Mouse (Mus musculus): ENCODE data around the gene RPS10-NUDT3.
"Not testable (repeated sequence)": the region's sequence is repeated elsewhere in the genome, so short reads cannot be mapped to it uniquely, and the experiment has no call there.

RPS10-NUDT3 gene

DNA sequence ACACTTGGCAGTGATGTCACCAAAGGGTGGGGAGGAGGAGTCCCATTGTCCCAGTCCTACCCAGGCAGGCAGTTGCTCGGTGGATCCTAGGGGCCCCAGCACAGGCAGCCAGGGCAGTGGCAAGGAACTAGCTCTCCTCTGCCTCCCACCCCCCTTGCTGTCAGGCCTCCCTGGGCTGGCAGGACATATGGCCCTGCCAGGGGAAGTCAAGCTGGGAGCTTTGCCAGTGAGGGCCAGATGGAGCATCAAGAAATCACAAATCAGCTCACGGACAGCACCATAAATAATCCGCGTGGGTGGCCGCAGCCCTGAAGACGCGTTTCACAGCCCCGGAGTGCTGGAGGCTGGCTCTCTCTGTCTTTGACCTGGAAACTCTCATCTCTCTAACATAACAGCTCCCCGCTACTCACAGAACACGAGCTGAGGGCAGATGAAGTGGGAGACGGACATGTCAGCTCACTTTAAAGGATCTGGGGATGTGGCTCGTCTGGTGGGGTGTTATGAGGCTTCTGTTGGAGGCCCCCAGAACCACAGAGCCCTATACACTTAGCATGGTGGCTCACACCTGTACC lies 7.6 kb upstream of the RPS10-NUDT3 start:
- in situ Hi-C loops (cut with MboI), result loop anchor here (5.0 kb wide), 1 partner anchor 75 kb away; the partner anchor contains the start of gene AI413582

DNA sequence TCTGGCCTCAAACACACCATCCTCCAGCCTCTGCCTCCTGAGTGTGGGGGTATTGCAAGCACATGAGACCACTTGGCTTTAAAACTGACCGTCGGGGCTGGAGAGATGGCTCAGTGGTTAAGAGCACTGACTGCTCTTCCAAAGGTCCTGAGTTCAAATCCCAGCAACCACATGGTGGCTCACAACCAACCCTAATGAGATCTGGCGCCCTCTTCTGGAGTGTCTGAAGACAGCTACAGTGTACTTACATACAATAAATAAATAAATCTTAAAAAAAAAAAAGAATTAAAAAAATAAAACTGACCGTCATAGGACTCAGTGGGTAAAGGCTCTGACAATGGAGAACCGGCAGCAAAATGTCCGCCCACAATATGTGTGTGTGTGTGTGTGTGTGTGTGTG lies 4.8 kb upstream of the RPS10-NUDT3 start:
- in situ Hi-C loops (cut with MboI), result loop anchor here (5.0 kb wide), 1 partner anchor 73 kb away; the partner anchor contains the start of gene AI413582

DNA sequence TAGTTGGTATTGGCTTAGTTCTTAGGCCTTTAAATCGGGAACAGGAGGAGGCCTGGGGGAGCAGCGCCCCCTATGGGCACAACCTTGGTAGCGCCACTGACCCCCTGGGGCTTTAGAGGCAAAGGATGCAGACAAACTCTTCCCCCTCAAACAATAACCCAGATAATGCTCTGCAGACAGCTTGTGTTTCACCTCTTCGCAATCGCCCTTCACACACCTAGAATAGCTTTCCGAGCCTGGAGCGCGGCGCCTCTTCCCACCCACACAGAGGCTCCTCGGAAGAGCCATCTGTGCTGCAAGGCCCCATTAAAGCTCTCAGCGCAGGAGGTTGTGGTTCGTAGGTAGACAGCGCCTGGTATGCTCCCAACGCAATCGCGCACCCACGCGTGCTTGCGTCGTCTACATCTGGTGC lies 3.9 kb upstream of the RPS10-NUDT3 start:
- in situ Hi-C loops (cut with MboI), result no loop called here

DNA sequence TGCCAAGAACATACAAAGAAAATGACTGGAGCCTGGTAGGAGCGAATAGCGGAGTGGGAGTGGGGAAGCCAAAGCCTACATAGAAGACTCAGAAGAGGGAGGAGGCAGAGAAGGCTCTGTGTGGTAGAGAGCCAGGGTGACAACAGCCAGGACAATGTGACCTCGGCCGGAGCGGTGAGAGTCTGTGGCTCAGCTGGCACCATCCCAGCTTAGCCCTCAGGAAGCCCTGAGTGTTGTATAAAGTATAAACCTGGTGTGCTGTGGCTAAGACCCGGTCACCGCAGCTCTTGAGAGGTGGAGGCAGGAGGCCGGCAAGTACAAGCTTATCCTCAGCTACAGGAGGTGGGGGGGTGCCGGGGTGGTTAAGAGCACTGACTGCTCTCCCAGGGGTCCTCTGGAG lies 2.3 kb upstream of the RPS10-NUDT3 start:
- in situ Hi-C loops (cut with MboI), result no loop called here

DNA sequence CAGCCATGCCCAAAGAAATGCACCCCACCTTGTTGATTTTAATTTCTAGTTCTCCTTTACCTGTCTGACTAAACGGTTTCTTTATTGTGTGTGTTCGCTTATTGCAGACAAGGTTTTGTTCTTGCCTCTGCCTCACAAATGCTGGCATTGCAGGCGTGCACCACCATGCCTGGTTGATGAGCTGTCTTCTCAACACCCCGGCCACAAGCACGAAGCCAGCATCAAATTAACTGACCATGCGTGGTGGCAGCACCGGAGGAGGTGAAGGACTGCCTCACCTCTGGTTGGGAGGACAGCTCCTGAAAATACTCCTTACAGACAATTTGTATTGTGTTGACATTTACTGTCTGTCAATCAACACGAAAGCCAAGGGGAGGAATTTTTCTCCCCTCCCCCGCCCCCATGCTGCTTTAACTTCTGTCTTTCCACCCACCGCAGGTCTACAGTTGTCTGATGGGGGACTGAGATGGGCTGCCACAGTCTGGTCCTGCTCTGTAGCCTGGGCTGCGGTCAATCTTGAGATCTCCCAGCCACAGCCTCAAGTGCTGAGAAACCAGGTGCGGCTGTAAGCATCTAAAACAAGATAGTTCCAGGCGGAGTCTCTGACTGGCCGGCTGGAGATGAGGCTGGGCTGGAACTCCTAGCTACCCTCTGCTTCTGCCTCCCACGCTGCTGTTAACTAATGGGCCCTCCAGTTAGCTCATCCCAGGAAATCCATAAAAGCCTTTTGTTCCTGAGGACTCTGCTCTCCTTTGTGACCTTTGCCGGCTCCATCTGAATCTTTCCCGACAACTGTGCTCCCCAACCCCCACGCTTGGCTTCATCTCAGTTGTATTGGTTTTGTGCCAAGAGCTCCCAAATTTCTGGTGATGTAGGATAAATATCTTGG lies 1.4 kb upstream of the RPS10-NUDT3 start, which contains the start of gene Rps10:
Gene Rps10, minus strand, starts transcription at position 538 of the 889 bp plus-strand sequence.
- in situ Hi-C loops (cut with MboI), result no loop called here

DNA sequence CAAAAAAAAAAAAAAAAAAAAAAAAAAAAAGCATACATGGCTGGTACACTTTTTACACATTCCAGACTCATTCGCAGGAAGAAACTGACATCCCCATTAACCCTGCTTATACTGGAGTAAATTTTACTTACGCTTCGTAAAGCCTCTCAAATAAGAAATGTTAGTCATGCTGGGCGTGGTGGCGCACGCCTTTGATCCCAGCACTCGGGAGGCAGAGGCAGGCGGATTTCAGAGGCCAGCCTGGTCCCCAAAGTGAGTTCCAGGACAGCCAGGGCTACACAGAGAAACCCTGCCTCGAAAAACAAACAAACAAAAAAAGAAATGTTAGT lies 517 bp upstream of the RPS10-NUDT3 start:
- in situ Hi-C loops (cut with MboI), result not testable (repeated sequence)

DNA sequence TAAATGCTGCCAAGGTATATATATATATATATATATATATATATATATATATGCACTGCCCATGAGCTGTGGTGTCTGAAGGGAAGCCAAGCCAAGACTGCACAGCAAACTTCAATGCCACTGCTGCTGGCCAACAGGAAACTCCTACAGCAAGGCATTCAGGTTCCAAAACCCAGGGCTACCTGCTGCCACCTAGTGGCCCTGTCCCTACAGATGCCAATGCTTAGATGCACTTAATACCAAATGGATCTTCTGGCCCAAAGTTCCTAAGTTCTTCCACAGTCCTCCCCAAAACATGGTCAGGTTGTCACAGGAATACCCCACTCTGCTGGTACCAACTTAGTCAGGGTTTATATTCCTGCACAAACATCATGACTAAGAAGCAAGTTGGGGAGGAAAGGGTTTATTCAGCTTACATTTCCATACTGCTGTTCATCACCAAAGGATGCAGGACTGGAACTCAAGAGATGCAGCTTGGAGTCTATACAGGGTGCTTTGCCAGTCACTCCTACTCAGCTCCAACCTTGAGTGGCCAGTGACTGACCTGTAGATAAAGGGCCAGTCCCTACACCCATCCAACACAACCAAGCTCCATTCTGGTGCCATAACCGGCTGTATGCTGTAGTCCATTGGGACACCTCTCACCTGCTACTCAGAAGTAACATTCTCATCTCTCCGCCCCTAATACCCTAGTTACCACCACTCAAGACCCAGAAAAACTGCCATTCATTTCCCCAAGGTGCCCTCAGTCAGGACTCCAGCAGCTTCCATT lies 5.6 kb downstream of the RPS10-NUDT3 start:
- in situ Hi-C loops (cut with MboI), result loop anchor here (5.0 kb wide), 1 partner anchor 77 kb away; no protein-coding TSS in a partner anchor

DNA sequence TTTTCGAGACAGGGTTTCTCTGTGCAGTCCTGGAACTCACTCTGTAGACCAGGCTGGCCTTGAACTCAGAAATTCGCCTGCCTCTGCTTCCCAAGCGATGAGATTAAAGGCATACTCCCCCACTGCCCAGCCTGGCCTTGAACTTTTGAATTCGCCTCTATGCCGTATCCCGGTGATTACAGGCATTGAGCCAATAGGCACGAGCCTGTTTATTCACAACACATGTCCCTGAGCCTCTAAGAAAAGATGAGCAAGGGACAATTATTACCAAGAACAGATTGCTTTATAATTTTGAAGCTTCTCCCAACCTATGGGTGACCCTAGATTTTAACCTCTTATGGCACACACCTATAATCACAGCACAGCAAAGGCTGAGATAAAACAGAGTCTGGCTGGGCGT lies 6.6 kb downstream of the RPS10-NUDT3 start:
- in situ Hi-C loops (cut with MboI), result loop anchor here (5.0 kb wide), 1 partner anchor 76 kb away; no protein-coding TSS in a partner anchor

DNA sequence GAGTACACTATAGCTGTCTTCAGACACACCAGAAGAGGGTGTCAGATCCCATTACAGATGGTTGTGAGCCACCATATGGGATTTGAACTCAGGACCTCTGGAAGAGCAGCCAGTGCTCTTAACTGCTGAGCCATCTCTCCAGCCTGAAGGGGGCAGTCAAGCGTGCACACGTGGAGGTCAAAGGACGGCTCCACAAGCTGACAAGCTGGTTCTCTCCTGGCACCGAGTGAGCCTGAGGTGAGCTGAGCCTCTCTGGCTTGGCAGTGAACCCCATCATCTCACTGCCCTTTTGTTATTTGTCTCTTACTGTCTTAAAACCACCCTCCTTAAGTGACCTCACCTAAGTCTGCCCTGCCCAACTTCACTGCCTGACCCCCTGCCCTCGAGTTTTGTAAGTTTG lies 7.6 kb downstream of the RPS10-NUDT3 start:
- in situ Hi-C loops (cut with MboI), result loop anchor here (5.0 kb wide), 1 partner anchor 75 kb away; no protein-coding TSS in a partner anchor

DNA sequence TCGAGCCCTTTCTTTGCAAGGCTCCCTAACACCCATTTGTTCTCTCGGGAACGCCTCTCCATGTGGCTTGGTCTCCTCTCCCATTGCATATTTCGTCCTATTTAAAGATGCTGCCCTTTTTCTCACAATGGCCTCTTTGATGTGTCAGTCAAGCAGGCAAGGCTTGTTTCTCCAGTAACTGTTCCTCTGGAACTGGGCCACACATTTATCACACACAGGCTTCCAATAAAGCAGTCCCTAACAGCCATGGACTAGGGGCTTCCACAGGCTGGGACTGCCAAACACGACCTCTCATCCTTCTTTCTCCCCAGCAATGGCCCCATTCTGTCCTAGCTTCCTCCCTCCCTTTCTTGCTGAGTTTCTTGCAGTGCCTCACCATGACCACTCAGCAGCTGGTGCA lies 8.3 kb downstream of the RPS10-NUDT3 start:
- in situ Hi-C loops (cut with MboI), result loop anchor here (5.0 kb wide), 1 partner anchor 74 kb away; no protein-coding TSS in a partner anchor

DNA sequence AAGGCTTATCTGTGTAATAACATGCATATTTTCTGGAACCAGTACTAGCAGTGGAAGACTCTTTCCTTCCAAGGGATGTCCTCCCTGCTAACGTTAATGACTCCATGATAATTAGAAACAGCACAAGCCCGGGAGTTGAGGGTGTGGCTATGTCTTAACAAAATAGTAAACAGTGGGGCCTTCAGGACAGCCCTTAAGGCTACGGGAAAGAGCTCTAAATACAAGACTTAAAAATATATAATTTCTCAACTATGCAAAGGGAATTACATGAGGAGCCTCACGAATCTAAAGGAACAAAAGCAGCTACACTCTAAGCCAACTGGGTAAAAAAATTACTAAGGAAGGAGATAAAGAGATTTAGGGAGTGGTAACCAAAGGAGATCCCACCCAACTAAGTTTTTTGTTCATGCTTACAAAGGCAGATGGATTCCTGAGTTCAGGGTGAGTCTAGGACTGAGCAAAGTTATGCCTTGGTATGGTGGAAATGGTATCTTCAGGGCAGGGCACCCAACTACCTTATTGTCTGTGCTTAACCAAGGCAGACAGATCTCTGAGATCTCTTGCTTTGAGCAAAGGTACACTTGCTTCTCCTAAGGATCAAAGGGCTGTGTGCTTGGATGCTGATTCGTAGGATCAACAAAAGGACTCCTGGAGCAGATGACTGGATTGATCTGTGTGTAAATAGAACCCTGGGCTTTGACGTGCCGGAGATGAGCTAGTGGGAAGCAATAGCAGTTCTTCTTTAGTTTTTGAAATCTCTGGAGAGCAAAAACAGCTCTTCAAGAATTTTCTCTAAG lies 9.4 kb downstream of the RPS10-NUDT3 start:
- in situ Hi-C loops (cut with MboI), result loop anchor here (5.0 kb wide), 1 partner anchor 73 kb away; no protein-coding TSS in a partner anchor

DNA sequence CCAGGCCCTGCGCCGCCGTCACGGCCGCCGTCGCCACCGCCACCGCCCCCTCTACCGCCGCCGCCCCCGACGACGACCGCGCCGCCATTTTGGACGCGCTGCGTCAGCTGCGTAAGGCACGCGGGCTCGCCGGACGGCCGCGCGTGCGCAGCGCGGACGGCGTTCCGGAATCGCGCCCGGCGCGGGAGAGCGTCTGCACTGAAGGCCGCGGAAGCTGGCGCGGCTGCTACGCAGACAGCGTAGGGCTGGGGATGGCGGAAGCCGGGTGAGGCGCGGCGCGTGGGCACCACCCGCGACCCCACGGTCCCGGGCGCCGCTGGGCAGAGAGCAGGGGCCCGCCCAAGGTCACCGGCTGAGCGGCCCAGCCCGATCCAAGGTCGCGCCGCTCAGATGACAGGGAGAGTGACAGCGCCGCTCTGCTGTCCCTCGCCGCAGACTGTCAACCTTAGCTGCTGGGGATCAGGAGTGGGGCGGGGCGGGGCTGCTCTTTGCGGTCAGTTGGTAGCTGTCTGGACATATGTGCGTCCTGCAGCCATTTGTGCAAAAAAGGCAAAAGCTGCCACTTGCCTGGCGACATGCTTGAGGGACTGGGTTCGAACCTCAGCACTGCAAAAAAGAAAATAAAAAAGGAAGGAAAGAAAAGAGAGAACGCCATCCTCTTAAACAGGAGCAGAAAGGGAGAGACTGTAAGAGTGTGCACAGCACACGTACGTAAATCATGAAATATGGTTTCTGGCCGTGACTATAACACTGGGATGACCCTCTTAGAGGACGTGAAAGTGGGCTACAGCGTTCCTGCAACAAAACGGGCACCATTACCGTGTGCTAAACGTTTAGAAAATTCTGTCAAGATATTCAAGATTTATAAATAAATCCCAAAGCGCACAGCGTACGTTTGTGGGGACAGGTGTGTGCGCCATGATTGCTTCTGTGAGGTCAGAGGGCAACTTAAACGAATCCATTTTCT lies 11.4 kb downstream of the RPS10-NUDT3 start, which contains the start of gene Nudt3:
Gene Nudt3, minus strand, starts transcription at position 136 of the 967 bp plus-strand sequence.
- in situ Hi-C loops (cut with MboI), result no loop called here

DNA sequence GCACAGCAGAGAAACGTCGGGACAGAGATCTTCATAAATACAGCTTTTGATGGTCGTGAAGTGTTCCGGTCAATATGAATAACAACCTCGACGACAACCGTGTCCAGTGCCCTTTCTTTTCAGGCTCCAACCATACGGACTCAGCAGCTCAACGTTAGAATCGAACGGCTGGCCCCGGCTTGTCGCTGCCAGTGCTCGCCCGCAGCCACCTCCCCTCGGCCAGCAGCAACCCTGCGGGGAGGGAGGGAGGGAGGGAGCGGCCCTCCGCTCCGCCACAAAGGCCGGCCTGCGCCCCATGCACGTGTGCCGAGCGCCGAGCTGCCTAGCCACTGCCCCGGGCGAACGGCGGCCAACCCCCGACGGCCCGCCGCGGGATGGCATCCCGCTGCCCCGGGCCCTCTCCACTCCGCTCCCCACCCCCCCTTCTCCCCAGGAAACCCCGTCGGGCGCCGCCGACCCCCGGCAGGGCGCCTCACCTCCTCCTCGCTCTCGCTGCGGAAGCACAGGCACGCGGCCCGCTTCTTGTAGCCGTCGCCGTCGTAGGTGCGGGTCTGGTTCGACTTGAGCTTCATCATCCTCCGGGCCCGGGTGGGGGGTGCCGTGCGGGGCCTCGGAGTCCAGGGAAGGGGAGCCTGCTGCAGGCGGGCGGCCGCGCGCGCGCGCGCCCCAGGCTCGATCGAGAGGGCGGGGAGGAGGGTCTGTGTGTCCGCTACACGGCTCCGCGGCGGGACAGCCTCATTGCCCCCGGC lies 12.2 kb downstream of the RPS10-NUDT3 start:
- in situ Hi-C loops (cut with MboI), result no loop called here

DNA sequence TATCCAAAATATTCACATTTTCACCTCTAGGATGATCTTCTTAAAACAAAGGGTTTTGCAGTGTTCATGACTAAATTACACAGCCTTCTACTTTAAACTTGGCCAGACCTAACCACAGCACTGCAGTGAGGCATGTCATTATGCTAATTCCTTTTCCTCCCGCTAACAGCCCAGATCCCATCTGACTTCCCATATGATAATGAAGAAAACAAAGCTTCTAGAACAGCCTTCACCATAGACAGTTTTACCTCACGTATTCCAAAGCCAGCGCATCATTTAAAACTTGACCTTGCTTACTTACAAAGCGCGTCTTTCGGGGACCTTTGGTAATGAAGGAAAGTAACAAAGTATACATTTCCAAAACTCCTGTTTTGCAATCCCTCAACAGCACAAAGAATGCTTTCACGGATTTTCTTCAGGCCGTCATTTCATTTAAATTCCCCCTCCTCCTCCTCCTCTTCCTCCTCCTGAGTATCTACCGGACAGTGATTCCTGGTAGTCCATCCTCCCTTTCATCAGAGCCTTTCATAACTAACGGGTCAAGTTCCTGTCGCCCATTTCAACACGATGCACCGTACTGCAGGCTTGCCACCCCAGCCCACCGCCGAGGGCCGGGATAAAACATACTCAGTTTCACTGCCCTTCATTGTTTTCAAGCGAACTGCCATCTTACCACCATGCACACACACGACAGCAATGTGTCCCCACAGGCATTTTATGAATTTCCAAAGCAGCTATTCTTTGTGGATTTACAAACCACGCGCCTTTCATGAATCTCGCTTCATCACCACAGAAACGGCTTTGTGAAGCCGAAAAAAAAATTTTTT lies 13.1 kb downstream of the RPS10-NUDT3 start:
- in situ Hi-C loops (cut with MboI), result no loop called here

DNA sequence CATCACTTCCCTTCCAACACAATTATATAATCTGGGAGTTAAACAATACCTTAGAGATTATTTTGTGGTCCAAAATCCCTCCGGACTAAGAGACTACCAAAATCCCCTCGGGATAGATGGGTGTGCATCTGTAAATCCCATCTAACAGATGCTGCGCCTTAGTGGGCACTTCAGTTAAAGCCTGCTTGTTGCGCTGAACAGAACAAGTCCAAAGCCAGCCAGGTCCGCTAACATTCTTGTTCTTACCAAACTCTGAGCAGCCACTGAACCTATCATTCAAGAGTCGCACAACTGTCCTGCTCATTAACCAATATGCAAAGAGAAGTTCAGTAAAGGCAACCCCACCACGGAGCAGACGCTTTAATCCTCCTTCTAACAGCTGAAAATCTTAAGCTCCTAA lies 13.9 kb downstream of the RPS10-NUDT3 start:
- in situ Hi-C loops (cut with MboI), result no loop called here

DNA sequence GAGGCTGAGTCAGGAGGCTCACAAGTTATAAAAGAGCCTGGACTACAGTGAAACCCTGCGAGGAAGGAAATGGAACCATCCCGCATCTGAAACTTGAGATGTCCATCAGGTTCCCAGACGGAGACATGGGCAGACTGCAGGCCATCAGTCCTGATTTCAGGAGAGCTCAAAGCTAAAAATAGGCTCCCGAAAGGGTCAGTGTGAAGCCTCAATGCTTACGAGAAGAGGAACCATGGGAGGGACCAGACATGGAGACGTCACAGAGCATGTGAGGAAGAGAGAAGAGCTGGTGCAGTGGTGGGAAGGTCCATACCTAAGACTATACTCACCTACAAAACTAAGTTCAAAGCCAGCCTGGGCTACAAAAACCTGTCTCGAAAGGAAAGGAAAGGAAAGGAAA lies 19.6 kb downstream of the RPS10-NUDT3 start:
- in situ Hi-C loops (cut with MboI), result no loop called here

DNA sequence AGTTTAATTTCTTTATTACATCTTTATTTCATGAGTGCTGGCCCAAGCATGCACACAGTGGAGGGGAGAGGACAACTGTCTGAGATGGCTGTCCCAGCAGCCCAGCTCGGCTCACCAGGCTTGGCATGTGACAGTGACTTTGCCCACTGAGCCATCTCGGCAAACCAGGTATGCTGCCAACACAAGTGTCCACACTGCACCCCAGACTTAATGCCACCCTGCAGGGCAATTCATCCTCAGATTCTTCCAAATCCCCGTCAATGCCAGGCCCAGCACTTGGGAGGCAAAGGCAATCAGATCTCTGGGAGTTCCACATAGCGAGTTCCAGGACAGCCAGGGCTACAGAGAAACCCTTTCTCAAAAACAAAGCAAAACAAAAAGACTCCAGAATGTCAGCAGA lies 22.0 kb downstream of the RPS10-NUDT3 start:
- in situ Hi-C loops (cut with MboI), result no loop called here

DNA sequence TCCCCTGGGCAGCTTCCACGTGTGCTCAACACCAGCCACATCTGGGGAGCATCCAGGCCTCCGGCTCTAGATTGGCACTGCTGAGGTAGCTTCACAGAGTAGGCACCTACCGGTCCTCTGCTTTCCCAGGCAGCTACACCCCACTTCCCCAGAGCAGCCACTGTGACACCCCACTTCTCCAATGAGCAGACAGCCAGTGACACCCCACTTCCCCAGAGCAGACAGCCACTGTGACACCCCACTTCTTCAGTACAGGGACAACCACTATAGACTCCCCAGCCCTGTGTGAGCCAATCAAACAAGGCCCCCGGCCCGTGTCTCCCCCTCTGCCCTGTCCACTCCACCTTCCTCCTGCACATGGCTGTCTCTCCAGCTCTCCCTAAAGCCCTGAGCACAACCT lies 23.0 kb downstream of the RPS10-NUDT3 start:
- in situ Hi-C loops (cut with MboI), result no loop called here
